Mouse (Mus musculus): ENCODE results near the gene Them7. TPM values are rescaled to one million over a fixed set of nuclear protein-coding genes. Genes with fewer than 3 reads are reported as not detected.

Them7 gene
- total RNA-seq (2014; rRNA removed; ENCODE audit: low replicate concordance) (2.1 TPM in 1 of 2 replicates, not detected in the other), polyA plus RNA-seq (2015; fragmentation: Nextera tagmentation; extraction: Ambion mirVana) (0.59 and 0.60 TPM in 2 replicates)

DNA sequence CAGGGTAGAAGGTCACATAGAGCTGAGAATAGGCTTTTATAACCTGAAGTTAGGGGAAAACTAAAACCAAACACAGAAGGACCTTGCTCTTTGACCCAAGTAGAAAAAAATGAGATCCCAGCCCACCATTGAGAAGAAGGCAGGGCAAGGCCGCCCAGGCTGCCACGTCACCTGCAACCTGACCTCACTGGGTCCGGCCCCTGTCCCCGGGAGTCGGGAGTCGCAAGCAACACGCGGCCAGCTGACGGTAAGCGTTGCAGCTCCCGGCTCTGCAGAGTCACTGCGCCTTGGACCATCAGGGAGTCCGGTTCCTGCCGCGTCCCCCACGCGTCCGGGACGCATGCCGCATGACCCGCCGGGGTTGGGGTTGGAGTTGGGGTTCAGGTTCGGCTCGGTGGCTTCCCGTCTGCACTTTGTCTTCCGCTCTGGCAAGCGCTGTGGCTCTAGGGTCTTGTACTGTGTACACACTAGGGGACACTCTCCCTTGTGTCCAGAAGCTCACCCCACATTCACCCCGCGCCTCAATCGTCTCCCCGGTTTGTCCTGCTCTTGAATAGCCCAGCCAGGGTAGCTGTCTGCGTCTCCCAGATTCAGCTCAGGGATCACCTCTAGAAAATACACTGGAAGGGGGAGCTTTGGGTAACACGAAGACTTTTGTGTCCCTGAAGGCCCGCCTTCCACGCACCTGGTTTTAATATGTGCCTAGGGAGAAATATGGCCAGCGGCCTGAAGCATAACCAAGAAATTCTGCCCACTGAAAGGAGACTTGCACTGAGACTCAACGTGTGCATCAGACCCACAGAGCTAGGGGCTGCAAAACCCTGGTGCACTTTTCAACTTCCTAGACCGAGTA lies at the start of gene Them7:
TSS of gene Them7 (plus strand) at position 187 of the 853 bp plus-strand sequence.
- peak within 1 kb of the TSS; percentile 5; the same call in 1 of the 2 replicates for H3K27ac ChIP-seq (ENCODE audit: low read depth)
- DNase-seq (ENCODE audit: low spot score) (peak; percentile 35), ATAC-seq (ENCODE audit: insufficient read depth, low read depth) (peak; percentile 52)

DNA sequence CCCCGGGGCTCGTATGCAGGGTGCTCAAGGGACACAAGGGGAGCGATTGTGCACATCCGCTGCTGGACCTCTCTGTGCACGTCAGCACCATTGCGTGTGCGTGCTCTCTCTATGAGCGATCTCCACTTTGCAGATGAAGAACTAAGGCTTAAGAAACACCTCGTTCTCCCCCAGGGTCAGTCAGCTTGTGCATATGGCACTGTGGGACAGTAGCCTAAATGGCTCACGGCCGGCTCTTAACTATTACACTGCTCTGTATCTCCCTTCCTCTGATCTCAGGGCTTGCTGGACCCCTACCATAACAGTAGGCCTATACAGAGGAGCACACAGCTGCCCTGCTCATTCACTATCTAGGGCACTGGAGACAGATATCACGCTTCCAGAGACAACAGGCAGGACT lies 45.2 kb upstream of the Them7 start:
- Histone ChIP-seq H3K9me3 (replicated peaks; ENCODE audit: control insufficient read depth, low read length) (no peaks in the 10 kb centered on the region), H3K27me3 (ENCODE audit: control insufficient read depth, insufficient read depth, low read length) (no peaks in the 10 kb centered on the region), H3K4me1 (ENCODE audit: control insufficient read depth, insufficient read depth) (no peaks in the 10 kb centered on the region), H3K4me2 (ENCODE audit: low read depth, low read length) (no peak overlapping the region), H3K9ac (replicated peaks; ENCODE audit: low read depth, low read length) (no peak overlapping the region), H3K4me3 (ENCODE audit: low read depth, low read length) (no peak overlapping the region), H3K27ac (ENCODE audit: low read depth) (no peak overlapping the region), H3K36me3 (replicated peaks; ENCODE audit: control insufficient read depth, insufficient read depth, low read length) (no peaks in the 10 kb centered on the region)
- DNase-seq (ENCODE audit: low spot score) (no peak), ATAC-seq (ENCODE audit: insufficient read depth, low read depth) (no peak)
- TF ChIP-seq EP300 (IDR thresholded peaks at IDR 0.05; ENCODE audit: low read depth) (no peak), CTCF (IDR thresholded peaks at IDR 0.05; ENCODE audit: low read depth) (no peak)
- 69% methylated on average over 12 of the region's 12 CpGs for WGBS

More for the DNA sequence above, at the start of gene Them7:
- TF ChIP-seq CTCF (IDR thresholded peaks at IDR 0.05; ENCODE audit: low read depth) (no peak), EP300 (IDR thresholded peaks at IDR 0.05; ENCODE audit: low read depth) (no peak)
- H3K36me3 ChIP-seq (replicated peaks; ENCODE audit: control insufficient read depth, insufficient read depth, low read length): no peaks in the 10 kb centered on the region
- H3K9me3 ChIP-seq (replicated peaks; ENCODE audit: control insufficient read depth, low read length): no peaks in the 10 kb centered on the region
- H3K4me3 ChIP-seq (ENCODE audit: low read depth, low read length): peak within 1 kb of the TSS; percentile 43
- 0 out of 2 replicates have a peak, but pooled peaks cover 2% of the 10 kb centered on the region for H3K27me3 ChIP-seq (ENCODE audit: control insufficient read depth, insufficient read depth, low read length)
- peak within 1 kb of the TSS; percentile 67 for H3K4me2 ChIP-seq (ENCODE audit: low read depth, low read length)
- H3K9ac ChIP-seq (replicated peaks; ENCODE audit: low read depth, low read length): peak within 1 kb of the TSS; percentile 44
- H3K4me1 ChIP-seq (ENCODE audit: control insufficient read depth, insufficient read depth): peaks cover 31% of the 10 kb centered on the region
- WGBS: 10% methylated on average over 38 of the region's 38 CpGs

DNA sequence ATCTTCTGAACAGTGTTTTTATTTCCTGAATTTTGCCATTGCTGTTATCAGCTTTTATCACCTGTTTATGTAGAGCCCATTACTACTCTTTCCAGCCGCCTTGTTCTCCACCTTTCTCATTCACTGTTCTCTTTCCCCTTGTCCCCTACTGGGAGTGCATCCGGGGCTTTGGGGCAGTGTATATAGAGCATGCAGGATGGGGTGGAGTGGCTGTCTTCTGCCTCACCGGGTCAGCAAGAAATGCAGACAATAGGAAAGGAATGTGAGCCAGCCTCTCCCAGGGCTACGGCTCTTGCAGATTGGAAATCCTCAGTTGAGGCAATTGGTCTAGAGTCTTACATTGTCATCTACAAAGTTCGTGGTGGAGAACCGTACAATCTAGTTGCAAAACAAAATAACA lies 41.6 kb upstream of the Them7 start:
- Histone ChIP-seq H3K4me1 (ENCODE audit: control insufficient read depth, insufficient read depth) (no peaks in the 10 kb centered on the region), H3K36me3 (replicated peaks; ENCODE audit: control insufficient read depth, insufficient read depth, low read length) (no peaks in the 10 kb centered on the region), H3K27ac (ENCODE audit: low read depth) (no peak overlapping the region), H3K9me3 (replicated peaks; ENCODE audit: control insufficient read depth, low read length) (no peaks in the 10 kb centered on the region), H3K27me3 (ENCODE audit: control insufficient read depth, insufficient read depth, low read length) (no peaks in the 10 kb centered on the region), H3K4me3 (ENCODE audit: low read depth, low read length) (no peak overlapping the region), H3K4me2 (ENCODE audit: low read depth, low read length) (no peak overlapping the region), H3K9ac (replicated peaks; ENCODE audit: low read depth, low read length) (no peak overlapping the region)
- DNase-seq (ENCODE audit: low spot score): no peak
- no peak for ATAC-seq (ENCODE audit: insufficient read depth, low read depth)
- TF ChIP-seq EP300 (IDR thresholded peaks at IDR 0.05; ENCODE audit: low read depth): no peak
- TF ChIP-seq CTCF (IDR thresholded peaks at IDR 0.05; ENCODE audit: low read depth): no peak
- WGBS: 42% methylated on average over 6 of the region's 6 CpGs

DNA sequence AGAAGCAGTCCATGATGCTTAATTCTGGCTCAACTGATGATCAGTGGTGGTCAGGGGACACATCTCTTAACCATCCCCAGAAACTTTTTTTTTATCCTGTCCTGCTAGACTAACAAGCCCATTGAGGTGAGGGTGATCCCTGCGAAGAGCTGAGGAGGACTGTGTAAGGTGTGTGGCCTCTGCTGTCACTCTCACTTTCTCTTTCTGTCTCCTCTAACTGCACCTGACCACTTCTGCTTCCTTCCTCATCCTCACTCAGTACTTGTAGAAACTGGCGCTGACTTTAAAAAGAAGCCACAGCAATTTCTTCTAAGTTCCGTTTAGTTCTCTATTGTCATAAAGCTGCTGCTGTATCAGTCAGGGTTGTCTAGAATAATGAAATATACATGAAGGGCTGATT lies 39.0 kb upstream of the Them7 start:
- no peak overlapping the region for H3K9ac ChIP-seq (replicated peaks; ENCODE audit: low read depth, low read length)
- H3K4me2 ChIP-seq (ENCODE audit: low read depth, low read length): no peak overlapping the region
- ATAC-seq (ENCODE audit: insufficient read depth, low read depth) (no peak), DNase-seq (ENCODE audit: low spot score) (no peak)
- WGBS: 77% methylated on average over 3 of the region's 3 CpGs
- H3K4me3 ChIP-seq (ENCODE audit: low read depth, low read length): no peak overlapping the region
- no peaks in the 10 kb centered on the region for H3K4me1 ChIP-seq (ENCODE audit: control insufficient read depth, insufficient read depth)
- H3K27me3 ChIP-seq (ENCODE audit: control insufficient read depth, insufficient read depth, low read length): no peaks in the 10 kb centered on the region
- TF ChIP-seq EP300 (IDR thresholded peaks at IDR 0.05; ENCODE audit: low read depth) (no peak), CTCF (IDR thresholded peaks at IDR 0.05; ENCODE audit: low read depth) (no peak)
- H3K27ac ChIP-seq (ENCODE audit: low read depth): no peak overlapping the region
- H3K9me3 ChIP-seq (replicated peaks; ENCODE audit: control insufficient read depth, low read length): no peaks in the 10 kb centered on the region
- H3K36me3 ChIP-seq (replicated peaks; ENCODE audit: control insufficient read depth, insufficient read depth, low read length): no peaks in the 10 kb centered on the region

DNA sequence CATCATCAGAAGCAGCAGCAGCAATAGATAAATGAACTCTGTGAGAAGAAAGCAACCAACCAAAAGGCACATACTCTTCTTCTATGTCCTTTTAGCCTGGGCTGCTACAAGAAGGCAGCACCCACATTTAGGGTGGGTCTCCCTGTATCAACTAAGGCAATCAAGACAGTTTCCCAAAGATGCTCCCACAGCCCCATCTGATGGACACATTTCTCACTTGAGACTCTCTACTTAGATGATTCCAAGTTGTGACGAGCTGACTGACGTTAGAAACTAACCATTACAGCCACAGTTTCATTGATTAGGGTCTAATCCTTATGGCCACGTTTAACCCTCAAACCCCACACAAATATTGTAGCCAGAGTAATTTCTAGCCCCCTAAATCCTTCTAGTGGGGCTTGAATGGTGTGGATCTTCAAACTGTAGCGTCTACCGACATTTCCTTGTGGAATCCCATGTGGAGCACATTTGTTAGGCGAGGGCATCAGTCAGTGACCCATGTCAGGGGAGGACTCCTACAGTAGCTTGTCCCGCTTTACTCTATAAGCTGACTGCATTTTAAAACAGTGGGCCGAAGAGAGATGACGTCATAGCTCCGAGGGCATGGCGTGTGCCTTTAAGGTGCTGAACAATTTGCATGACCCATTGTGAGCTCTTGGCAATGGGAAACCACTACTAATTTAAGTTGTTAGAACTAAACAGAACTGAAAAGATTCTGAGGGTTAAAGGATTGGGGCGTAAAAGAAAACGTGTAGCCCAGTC lies 38.2 kb upstream of the Them7 start:
- DNase-seq (ENCODE audit: low spot score): no peak
- no peaks in the 10 kb centered on the region for H3K36me3 ChIP-seq (replicated peaks; ENCODE audit: control insufficient read depth, insufficient read depth, low read length)
- no peak overlapping the region for H3K4me3 ChIP-seq (ENCODE audit: low read depth, low read length)
- H3K4me1 ChIP-seq (ENCODE audit: control insufficient read depth, insufficient read depth): no peaks in the 10 kb centered on the region
- no peaks in the 10 kb centered on the region for H3K9me3 ChIP-seq (replicated peaks; ENCODE audit: control insufficient read depth, low read length)
- H3K27ac ChIP-seq (ENCODE audit: low read depth): no peak overlapping the region
- H3K4me2 ChIP-seq (ENCODE audit: low read depth, low read length): no peak overlapping the region
- ATAC-seq (ENCODE audit: insufficient read depth, low read depth): no peak
- no peak overlapping the region for H3K9ac ChIP-seq (replicated peaks; ENCODE audit: low read depth, low read length)
- no peaks in the 10 kb centered on the region for H3K27me3 ChIP-seq (ENCODE audit: control insufficient read depth, insufficient read depth, low read length)
- WGBS: 81% methylated on average over 13 of the region's 13 CpGs
- TF ChIP-seq EP300 (IDR thresholded peaks at IDR 0.05; ENCODE audit: low read depth): no peak
- peak; percentile 2; the same call in 1 of the 2 replicates for TF ChIP-seq CTCF (IDR thresholded peaks at IDR 0.05; ENCODE audit: low read depth)

All from heart, postnatal 0 days (tissue).